In the genomic region with DNA sequence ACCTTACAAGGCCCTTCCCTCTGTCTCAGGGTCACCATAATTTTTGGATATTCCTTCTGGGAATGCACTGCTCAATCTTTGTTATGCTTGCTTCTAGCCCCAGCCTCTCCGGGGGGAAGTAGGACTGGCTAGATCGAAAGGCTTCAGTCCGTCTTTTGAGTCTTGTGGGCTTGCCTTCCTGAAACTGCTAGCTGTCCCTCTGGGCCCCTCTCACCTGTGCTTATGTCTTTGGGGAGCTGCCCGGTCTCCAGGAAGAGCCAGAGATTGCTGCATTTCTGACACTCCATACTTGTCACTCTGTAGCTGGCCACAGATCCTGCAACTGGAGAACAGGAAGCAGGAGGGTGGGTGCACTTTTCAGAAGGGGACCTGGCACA, we compare ENCODE assay signal across 8 mouse cellular contexts. TPM values are rescaled to one million over a fixed set of nuclear protein-coding genes. Genes with fewer than 3 reads are reported as not detected.
DNase-seq lines count a peak whose midpoint lies in the region; ATAC-seq and TF ChIP-seq lines count a peak whose summit lies in the region.

No protein-coding gene starts in this region.

- no peaks in the 10 kb centered on the region for H3K36me3 ChIP-seq in intestine, embryonic 14.5 days (ENCODE audit: control insufficient read depth, insufficient read depth, low read length)
- no peaks in the 10 kb centered on the region; the same call in 1 of the 2 replicates for H3K36me3 ChIP-seq in intestine, postnatal 0 days (ENCODE audit: control insufficient read depth, insufficient read depth)
- H3K36me3 ChIP-seq in embryonic facial prominence, embryonic 12.5 days: no peaks in the 10 kb centered on the region
- H3K36me3 ChIP-seq in hindbrain, embryonic 14.5 days (replicated peaks; ENCODE audit: control insufficient read depth, insufficient read depth): no peaks in the 10 kb centered on the region
- H3K36me3 ChIP-seq in midbrain, embryonic 14.5 days (ENCODE audit: control insufficient read depth, insufficient read depth, low read length): no peaks in the 10 kb centered on the region

- no peak overlapping the region for H3K27ac ChIP-seq in intestine, embryonic 14.5 days (ENCODE audit: low read depth)
- no peak overlapping the region for H3K27ac ChIP-seq in intestine, postnatal 0 days (ENCODE audit: low read depth, low read length)
- H3K27ac ChIP-seq in embryonic facial prominence, embryonic 12.5 days: no peak overlapping the region
- no peak overlapping the region for H3K27ac ChIP-seq in hindbrain, embryonic 14.5 days
- peak overlapping the region; percentile 70; the same call in 1 of the 2 replicates for H3K27ac ChIP-seq in midbrain, embryonic 14.5 days (replicated peaks; ENCODE audit: low read depth, low read length)

- H3K27me3 ChIP-seq in intestine, embryonic 14.5 days (replicated peaks; ENCODE audit: control insufficient read depth, insufficient read depth, low read length): peaks cover 26% of the 10 kb centered on the region
- peaks cover 14% of the 10 kb centered on the region; the same call in 1 of the 2 replicates for H3K27me3 ChIP-seq in intestine, postnatal 0 days (replicated peaks; ENCODE audit: control insufficient read depth, insufficient read depth, low read length)
- peaks cover 30% of the 10 kb centered on the region for H3K27me3 ChIP-seq in embryonic facial prominence, embryonic 12.5 days
- H3K27me3 ChIP-seq in hindbrain, embryonic 14.5 days (ENCODE audit: control insufficient read depth, insufficient read depth, low read length): peaks cover 24% of the 10 kb centered on the region
- H3K27me3 ChIP-seq in midbrain, embryonic 14.5 days (ENCODE audit: control insufficient read depth, insufficient read depth, low read length): peaks cover 21% of the 10 kb centered on the region; the same call in 1 of the 2 replicates

- H3K4me1 ChIP-seq in intestine, embryonic 14.5 days (replicated peaks; ENCODE audit: control insufficient read depth, insufficient read depth, low read length): 0 out of 2 replicates have a peak, but pooled peaks cover 10% of the 10 kb centered on the region
- no peaks in the 10 kb centered on the region for H3K4me1 ChIP-seq in intestine, postnatal 0 days (replicated peaks; ENCODE audit: control insufficient read depth, insufficient read depth, low read length)
- peaks cover 18% of the 10 kb centered on the region for H3K4me1 ChIP-seq in embryonic facial prominence, embryonic 12.5 days
- H3K4me1 ChIP-seq in hindbrain, embryonic 14.5 days (replicated peaks; ENCODE audit: control insufficient read depth, insufficient read depth, low read length): peaks cover 7% of the 10 kb centered on the region; the same call in 1 of the 2 replicates
- H3K4me1 ChIP-seq in midbrain, embryonic 14.5 days (ENCODE audit: control insufficient read depth, insufficient read depth, low read length): peaks cover 5% of the 10 kb centered on the region; the same call in 1 of the 2 replicates

- peak overlapping the region; percentile 87; the same call in 1 of the 2 replicates for H3K4me2 ChIP-seq in intestine, embryonic 14.5 days (ENCODE audit: low read length)
- no peak overlapping the region for H3K4me2 ChIP-seq in intestine, postnatal 0 days (replicated peaks; ENCODE audit: low read depth)
- H3K4me2 ChIP-seq in embryonic facial prominence, embryonic 12.5 days (replicated peaks): peak overlapping the region; percentile 75; the same call in 1 of the 2 replicates
- H3K4me2 ChIP-seq in hindbrain, embryonic 14.5 days (replicated peaks): peak overlapping the region; percentile 62
- peak overlapping the region; percentile 76 for H3K4me2 ChIP-seq in midbrain, embryonic 14.5 days (ENCODE audit: low read length)

- TF ChIP-seq CTCF in intestine, postnatal 0 days (IDR thresholded peaks at IDR 0.05; ENCODE audit: low read depth): no peak

- H3K4me3 ChIP-seq in intestine, embryonic 14.5 days (ENCODE audit: low read depth, low read length): no peak overlapping the region
- H3K4me3 ChIP-seq in intestine, postnatal 0 days (ENCODE audit: low read depth, low read length): no peak overlapping the region
- no peak overlapping the region for H3K4me3 ChIP-seq in embryonic facial prominence, embryonic 12.5 days
- H3K4me3 ChIP-seq in hindbrain, embryonic 14.5 days (replicated peaks; ENCODE audit: low read length): peak overlapping the region; percentile 42
- peak overlapping the region; percentile 47 for H3K4me3 ChIP-seq in midbrain, embryonic 14.5 days (replicated peaks; ENCODE audit: low read depth, low read length)

- DNase-seq in intestine, embryonic 14.5 days (ENCODE audit: low spot score): no peak
- DNase-seq in hindbrain, embryonic 14.5 days (ENCODE audit: low spot score): no peak
- DNase-seq in midbrain, embryonic 14.5 days: no peak
- no peak for DNase-seq in cerebellum, adult 11 months
- DNase-seq in cerebellum, adult 9-10 months: no peak
- no peak for DNase-seq in cerebellum, postnatal 10 days

- H3K9me3 ChIP-seq in intestine, embryonic 14.5 days (ENCODE audit: control insufficient read depth, low read length): no peaks in the 10 kb centered on the region
- H3K9me3 ChIP-seq in intestine, postnatal 0 days (ENCODE audit: control insufficient read depth): no peaks in the 10 kb centered on the region
- H3K9me3 ChIP-seq in embryonic facial prominence, embryonic 12.5 days: no peaks in the 10 kb centered on the region
- H3K9me3 ChIP-seq in hindbrain, embryonic 14.5 days (ENCODE audit: control insufficient read depth, low read length): no peaks in the 10 kb centered on the region
- H3K9me3 ChIP-seq in midbrain, embryonic 14.5 days (ENCODE audit: control insufficient read depth, low read length): no peaks in the 10 kb centered on the region

- H3K9ac ChIP-seq in intestine, embryonic 14.5 days (ENCODE audit: low read length): no peak overlapping the region
- H3K9ac ChIP-seq in intestine, postnatal 0 days (ENCODE audit: low read depth, low read length): no peak overlapping the region
- H3K9ac ChIP-seq in embryonic facial prominence, embryonic 12.5 days: no peak overlapping the region
- 0 out of 2 replicates have a peak overlapping the region, but pooled peaks have one; percentile 69 for H3K9ac ChIP-seq in hindbrain, embryonic 14.5 days
- peak overlapping the region; percentile 55; the same call in 1 of the 2 replicates for H3K9ac ChIP-seq in midbrain, embryonic 14.5 days (replicated peaks; ENCODE audit: low read length)

- WGBS in intestine, embryonic 14.5 days: 87% methylated on average over 4 of the region's 4 CpGs
- WGBS in intestine, postnatal 0 days: 87% methylated on average over 4 of the region's 4 CpGs
- WGBS in embryonic facial prominence, embryonic 12.5 days: 82% methylated on average over 4 of the region's 4 CpGs
- 85% methylated on average over 4 of the region's 4 CpGs for WGBS in hindbrain, embryonic 14.5 days
- WGBS in midbrain, embryonic 14.5 days: 92% methylated on average over 4 of the region's 4 CpGs

- ATAC-seq in intestine, embryonic 14.5 days (replicated peaks; ENCODE audit: low FRiP score, low TSS enrichment, low read depth): no peak
- ATAC-seq in intestine, postnatal 0 days: no peak
- ATAC-seq in embryonic facial prominence, embryonic 12.5 days (ENCODE audit: insufficient number of reproducible peaks, insufficient read depth, low FRiP score, low TSS enrichment): no peak
- ATAC-seq in hindbrain, embryonic 14.5 days (ENCODE audit: low FRiP score): no peak
- no peak for ATAC-seq in midbrain, embryonic 14.5 days (ENCODE audit: low FRiP score, low TSS enrichment)

RNA-seq across cellular contexts. Expression of a gene that starts 1.0 kb away (rescaled TPM):
- polyA plus RNA-seq in intestine, embryonic 14.5 days (2014; fragmentation: Nextera tagmentation; extraction: Ambion mirVana): 25.7 and 26.7 TPM in 2 replicates
- polyA plus RNA-seq in intestine, postnatal 0 days (2015; fragmentation: Nextera tagmentation; extraction: Ambion mirVana): 23.0 and 25.6 TPM in 2 replicates
- 21.1 and 24.6 TPM in 2 replicates for polyA plus RNA-seq in embryonic facial prominence, embryonic 12.5 days (2016; fragmentation: Nextera tagmentation; extraction: Ambion mirVana)
- 52.5 and 53.5 TPM in 2 replicates for polyA plus RNA-seq in hindbrain, embryonic 14.5 days (2014; fragmentation: Nextera tagmentation; extraction: Ambion mirVana)
- 38.4 and 46.5 TPM in 2 replicates for polyA plus RNA-seq in midbrain, embryonic 14.5 days (2014; fragmentation: Nextera tagmentation; extraction: Ambion mirVana)

RNA-seq across cellular contexts. Expression of a gene that starts 3.4 kb away (rescaled TPM):
- 0.24 TPM in 2 replicates for polyA plus RNA-seq in intestine, embryonic 14.5 days (2014; fragmentation: Nextera tagmentation; extraction: Ambion mirVana)
- 0.09 and 0.16 TPM in 2 replicates for polyA plus RNA-seq in intestine, postnatal 0 days (2015; fragmentation: Nextera tagmentation; extraction: Ambion mirVana)
- 0.19 TPM in 2 replicates for polyA plus RNA-seq in embryonic facial prominence, embryonic 12.5 days (2016; fragmentation: Nextera tagmentation; extraction: Ambion mirVana)
- polyA plus RNA-seq in hindbrain, embryonic 14.5 days (2014; fragmentation: Nextera tagmentation; extraction: Ambion mirVana): 0.26 and 0.44 TPM in 2 replicates
- polyA plus RNA-seq in midbrain, embryonic 14.5 days (2014; fragmentation: Nextera tagmentation; extraction: Ambion mirVana): 0.28 and 0.33 TPM in 2 replicates

RNA-seq across cellular contexts. Expression of a gene that starts 7.0 kb away (rescaled TPM):
- 1.5 and 1.6 TPM in 2 replicates for polyA plus RNA-seq in intestine, embryonic 14.5 days (2014; fragmentation: Nextera tagmentation; extraction: Ambion mirVana)
- polyA plus RNA-seq in intestine, postnatal 0 days (2015; fragmentation: Nextera tagmentation; extraction: Ambion mirVana): 4.1 and 4.7 TPM in 2 replicates
- polyA plus RNA-seq in embryonic facial prominence, embryonic 12.5 days (2016; fragmentation: Nextera tagmentation; extraction: Ambion mirVana): 0.65 and 0.69 TPM in 2 replicates
- polyA plus RNA-seq in hindbrain, embryonic 14.5 days (2014; fragmentation: Nextera tagmentation; extraction: Ambion mirVana): 3.9 and 4.0 TPM in 2 replicates
- polyA plus RNA-seq in midbrain, embryonic 14.5 days (2014; fragmentation: Nextera tagmentation; extraction: Ambion mirVana): 2.8 TPM in 1 of 2 replicates, not detected in the other

RNA-seq across cellular contexts. Expression of a gene that starts 12.5 kb away (rescaled TPM):
- 59.2 and 65.6 TPM in 2 replicates for polyA plus RNA-seq in intestine, embryonic 14.5 days (2014; fragmentation: Nextera tagmentation; extraction: Ambion mirVana)
- polyA plus RNA-seq in intestine, postnatal 0 days (2015; fragmentation: Nextera tagmentation; extraction: Ambion mirVana): 26.8 and 26.9 TPM in 2 replicates
- 79.0 and 84.9 TPM in 2 replicates for polyA plus RNA-seq in embryonic facial prominence, embryonic 12.5 days (2016; fragmentation: Nextera tagmentation; extraction: Ambion mirVana)
- polyA plus RNA-seq in hindbrain, embryonic 14.5 days (2014; fragmentation: Nextera tagmentation; extraction: Ambion mirVana): 59.0 and 61.6 TPM in 2 replicates
- 60.9 and 62.6 TPM in 2 replicates for polyA plus RNA-seq in midbrain, embryonic 14.5 days (2014; fragmentation: Nextera tagmentation; extraction: Ambion mirVana)

RNA-seq across cellular contexts. Expression of a gene that starts 32.1 kb away (rescaled TPM):
- not detected in 2 replicates for polyA plus RNA-seq in intestine, embryonic 14.5 days (2014; fragmentation: Nextera tagmentation; extraction: Ambion mirVana)
- polyA plus RNA-seq in intestine, postnatal 0 days (2015; fragmentation: Nextera tagmentation; extraction: Ambion mirVana): not detected in 2 replicates
- 0.36 and 0.62 TPM in 2 replicates for polyA plus RNA-seq in embryonic facial prominence, embryonic 12.5 days (2016; fragmentation: Nextera tagmentation; extraction: Ambion mirVana)
- polyA plus RNA-seq in hindbrain, embryonic 14.5 days (2014; fragmentation: Nextera tagmentation; extraction: Ambion mirVana): not detected in 2 replicates
- not detected in 2 replicates for polyA plus RNA-seq in midbrain, embryonic 14.5 days (2014; fragmentation: Nextera tagmentation; extraction: Ambion mirVana)

Comparison
In these comparisons a context has a peak if more than half of its experiments do, and no peak if none do; other contexts are left out.
1. H3K4me3 ChIP-seq: peak in hindbrain, embryonic 14.5 days (single experiment) and midbrain, embryonic 14.5 days (single experiment); none in intestine, embryonic 14.5 days (single experiment), intestine, postnatal 0 days (single experiment) and embryonic facial prominence, embryonic 12.5 days (single experiment).
2. H3K9ac ChIP-seq: peak in hindbrain, embryonic 14.5 days (single experiment) and midbrain, embryonic 14.5 days (single experiment); none in intestine, embryonic 14.5 days (single experiment), intestine, postnatal 0 days (single experiment) and embryonic facial prominence, embryonic 12.5 days (single experiment).